Mouse (Mus musculus) adrenal gland, adult 2 months (tissue): Measurements from ENCODE around the gene Senp3. TPM values are rescaled to one million over a fixed set of nuclear protein-coding genes. Genes with fewer than 3 reads are reported as not detected.
"Not testable (repeated sequence)": the region's sequence is repeated elsewhere in the genome, so short reads cannot be mapped to it uniquely, and the experiment has no call there.

ENCODE experiments used
- DNase-seq: peaks from one replicate; pipeline ENCODE4 v3.0.0; 2021
- microRNA-seq, 2 experiments: library from miRNA; unstranded; fragments of <30 nt; microRNA quantifications; one replicate each; pipeline ENCODE4 v1.2.0; 2021
- polyA plus RNA-seq: library from polyadenylated mRNA; depleted of rRNA; stranded (reverse); fragments of >200 nt; gene quantifications from 2 replicates; pipeline ENCODE4 v1.2.3, GENCODE M21; 2012; rRNA removed
- total RNA-seq, 2 experiments: library from RNA; stranded (reverse); gene quantifications; 2 replicates each; pipeline ENCODE4 v1.2.3; 2021

Senp3 gene
- total and polyA plus RNA-seq, 3 experiments = 37.5 to 75.5 (median 65.5) TPM

DNA sequence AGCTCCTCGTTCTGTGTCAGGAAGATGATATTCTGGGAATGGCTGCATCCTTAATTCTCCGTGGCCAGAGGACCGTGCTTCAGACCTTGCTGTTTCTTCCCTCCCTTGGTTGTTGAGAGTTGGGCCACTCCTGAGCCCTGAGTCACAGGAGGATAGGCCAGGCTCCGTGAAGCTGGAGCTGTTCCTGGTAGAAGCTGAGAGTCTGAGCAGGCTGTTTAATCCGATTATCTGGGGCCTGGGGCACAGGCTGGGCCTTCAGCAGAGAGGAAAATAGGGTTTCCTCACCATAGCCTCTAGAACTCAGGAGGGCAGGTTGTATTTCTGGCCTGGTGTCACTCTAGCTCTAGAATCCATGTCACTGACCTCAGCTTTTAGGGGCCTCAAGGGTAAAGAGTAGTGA is 28.5 kb downstream of the Senp3 start:
- DNase-seq = no peak

GRCm38 (mm10) chr11:69645860-69646259 is 36.0 kb downstream of the Senp3 start:
- no peak for DNase-seq

DNA sequence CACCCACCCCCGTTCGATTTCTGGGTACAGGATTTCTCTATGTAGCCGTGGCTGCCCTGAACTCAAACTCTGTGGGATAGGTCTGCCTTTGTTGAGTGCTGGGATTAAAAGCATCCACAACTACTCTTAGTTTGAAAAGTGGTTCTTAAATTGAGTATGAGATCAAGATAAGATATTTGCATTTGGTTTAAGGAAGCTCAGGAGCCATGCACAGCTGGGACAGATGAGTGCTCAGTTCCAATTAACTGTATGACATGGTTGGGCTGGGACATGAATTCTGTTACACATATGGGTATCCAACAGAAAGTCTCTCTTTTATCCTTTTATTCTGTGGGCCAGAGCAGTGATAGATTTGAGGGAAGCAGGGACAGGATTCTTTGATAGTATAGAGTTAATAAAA is 46.4 kb downstream of the Senp3 start:
- DNase-seq = no peak

GRCm38 (mm10) chr11:69633128-69633866 is 48.6 kb downstream of the Senp3 start:
- DNase-seq = no peak

DNA sequence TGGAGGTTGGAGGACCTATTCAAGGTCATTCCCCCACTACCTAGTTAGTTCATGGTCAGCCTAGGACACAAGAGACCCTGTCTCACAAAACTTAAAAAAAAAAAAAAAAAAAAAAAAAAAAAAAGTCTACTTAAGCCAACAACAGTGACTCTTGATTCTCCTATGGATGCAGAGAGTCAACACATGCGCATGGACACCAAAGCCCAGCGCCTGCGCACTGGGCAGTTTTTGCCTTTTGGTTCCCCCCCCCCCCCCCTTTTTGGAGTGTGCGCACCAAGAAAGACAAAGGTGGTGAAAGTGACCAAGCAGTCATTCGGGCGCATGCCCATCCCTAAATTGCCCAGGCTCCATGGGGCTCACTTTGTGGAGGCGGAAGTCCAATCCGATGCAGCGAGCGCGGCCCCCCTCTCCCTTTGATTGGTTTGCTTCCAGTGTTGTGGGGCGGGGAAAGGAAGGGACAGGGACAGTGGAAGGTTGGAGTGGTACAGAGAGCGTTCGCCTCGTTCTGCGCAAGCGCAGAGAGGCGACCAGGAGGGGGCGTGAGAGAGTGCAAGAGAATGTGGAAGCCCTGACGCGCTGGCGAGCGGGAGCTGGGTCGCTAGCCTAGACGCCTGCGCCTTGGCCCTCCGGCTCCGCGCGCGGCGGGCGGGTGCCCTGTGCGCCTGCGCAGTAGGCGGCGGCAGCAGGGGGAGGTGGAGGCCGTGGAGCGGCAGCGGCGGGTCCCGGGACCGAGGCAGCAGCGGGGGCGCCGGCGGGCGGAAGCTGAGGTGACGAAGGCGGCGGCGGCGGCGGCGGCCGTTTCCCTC is 49.4 kb downstream of the Senp3 start, which contains the start of gene Fxr2:
Gene Fxr2, plus strand, starts transcription at position 707 of the 806 bp plus-strand sequence.
- peak; percentile 100 for DNase-seq

DNA sequence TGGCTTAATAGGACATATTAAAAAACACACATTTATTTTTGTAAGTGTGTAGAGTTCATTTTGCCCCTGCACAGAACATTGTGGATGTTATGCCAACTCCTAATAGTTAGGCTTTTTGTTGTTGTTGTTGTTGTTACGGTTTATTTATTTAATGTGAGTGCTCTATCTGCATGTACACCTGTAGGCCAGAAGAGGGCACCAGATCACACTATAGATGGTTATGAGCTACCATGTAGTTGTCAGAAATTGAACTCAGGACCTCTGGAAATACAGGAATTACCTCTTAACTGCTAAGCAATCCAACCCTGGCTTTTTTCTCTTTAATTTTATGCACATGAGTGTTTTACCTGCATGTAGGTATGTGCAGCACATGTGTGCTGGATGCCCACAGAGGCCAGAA is 52.1 kb downstream of the Senp3 start:
- no peak for DNase-seq

GRCm38 (mm10) chr11:69628286-69628685 is 53.6 kb downstream of the Senp3 start:
- DNase-seq = peak; percentile 79

GRCm38 (mm10) chr11:69624339-69624738 is 57.5 kb downstream of the Senp3 start:
- not testable (repeated sequence) for DNase-seq

Small RNAs within 50 kb of the gene (microRNA-seq; reads per million reads assigned to microRNA genes)
- 2.2 to 4.1 reads per million in 2 experiments for gene Mir1934
- gene Mir467f = 0 reads per million in 2 experiments

Other genes starting within 250 kb of the Senp3 start
Only the 30 nearest of the 35 such genes appear.
- gene Dnah2, start 133.0 kb downstream of the Senp3 start, total RNA-seq = under 1 TPM; 0.32 to 0.66 TPM
- gene Dnah2, start 133.0 kb downstream of the Senp3 start, polyA plus RNA-seq = 0.19 and 0.28 TPM in 2 replicates
- gene Efnb3, start 121.9 kb downstream of the Senp3 start, total RNA-seq = under 1 TPM; 0.52 to 0.69 TPM
- 0.77 and 1.3 TPM in 2 replicates for gene Efnb3, start 121.9 kb downstream of the Senp3 start, polyA plus RNA-seq
- gene Wrap53, start 101.8 kb downstream of the Senp3 start, total RNA-seq = 10 to 100 TPM in 1 of 2 experiments, 1 to 10 TPM in 1; 8.4 to 12.0 TPM
- gene Wrap53, start 101.8 kb downstream of the Senp3 start, polyA plus RNA-seq = 14.8 and 16.1 TPM in 2 replicates
- 10 to 100 TPM; 59.6 to 67.5 TPM for gene Trp53, start 101.7 kb downstream of the Senp3 start, total RNA-seq
- 78.9 and 85.0 TPM in 2 replicates for gene Trp53, start 101.7 kb downstream of the Senp3 start, polyA plus RNA-seq
- 10 to 100 TPM; 34.9 to 40.2 TPM for gene Atp1b2, start 76.1 kb downstream of the Senp3 start, total RNA-seq
- 28.3 and 31.5 TPM in 2 replicates for gene Atp1b2, start 76.1 kb downstream of the Senp3 start, polyA plus RNA-seq
- gene Shbg, start 64.2 kb downstream of the Senp3 start, total RNA-seq = not detected
- gene Shbg, start 64.2 kb downstream of the Senp3 start, polyA plus RNA-seq = not detected in 2 replicates
- 10 to 100 TPM in 1 of 2 experiments, 1 to 10 TPM in 1; 6.1 to 11.9 TPM for gene Sat2, start 60.1 kb downstream of the Senp3 start, total RNA-seq
- 2.1 and 3.2 TPM in 2 replicates for gene Sat2, start 60.1 kb downstream of the Senp3 start, polyA plus RNA-seq
- 100 to 1,000 TPM in 1 of 2 experiments, 10 to 100 TPM in 1; 69.6 to 105 TPM for gene Fxr2, start 49.1 kb downstream of the Senp3 start, total RNA-seq
- 69.8 and 81.6 TPM in 2 replicates for gene Fxr2, start 49.1 kb downstream of the Senp3 start, polyA plus RNA-seq
- not detected for gene Sox15, start 26.8 kb downstream of the Senp3 start, total RNA-seq
- 0.24 TPM in 1 of 2 replicates, not detected in the other for gene Sox15, start 26.8 kb downstream of the Senp3 start, polyA plus RNA-seq
- 100 to 1,000 TPM; 109 to 127 TPM for gene Mpdu1, start 19.4 kb downstream of the Senp3 start, total RNA-seq
- gene Mpdu1, start 19.4 kb downstream of the Senp3 start, polyA plus RNA-seq = 179 and 196 TPM in 2 replicates
- 10 to 100 TPM; 16.8 to 53.0 TPM for gene Cd68, start 15.9 kb downstream of the Senp3 start, total RNA-seq
- 24.5 and 36.9 TPM in 2 replicates for gene Cd68, start 15.9 kb downstream of the Senp3 start, polyA plus RNA-seq
- gene Eif4a1, start 9.7 kb downstream of the Senp3 start, total RNA-seq = 100 to 1,000 TPM; 509 to 543 TPM
- 85.0 and 144 TPM in 2 replicates for gene Eif4a1, start 9.7 kb downstream of the Senp3 start, polyA plus RNA-seq
- 1 to 10 TPM; 1.6 to 2.4 TPM for gene Tnfsf13, start 3.7 kb upstream of the Senp3 start, total RNA-seq
- 2.2 and 2.4 TPM in 2 replicates for gene Tnfsf13, start 3.7 kb upstream of the Senp3 start, polyA plus RNA-seq
- 10 to 100 TPM; 19.8 to 37.1 TPM for gene Tnfsf12, start 13.8 kb upstream of the Senp3 start, total RNA-seq
- gene Tnfsf12, start 13.8 kb upstream of the Senp3 start, polyA plus RNA-seq = 44.7 and 57.4 TPM in 2 replicates
- 1 to 10 TPM; 3.1 to 7.0 TPM for gene Tnfsfm13, start 14.0 kb upstream of the Senp3 start, total RNA-seq
- gene Tnfsfm13, start 14.0 kb upstream of the Senp3 start, polyA plus RNA-seq = 12.7 and 18.9 TPM in 2 replicates
- gene Polr2a, start 76.6 kb upstream of the Senp3 start, total RNA-seq = 10 to 100 TPM; 71.4 to 77.9 TPM
- gene Polr2a, start 76.6 kb upstream of the Senp3 start, polyA plus RNA-seq = 20.6 and 38.3 TPM in 2 replicates
- gene Slc35g3, start 79.9 kb upstream of the Senp3 start, total RNA-seq = not detected
- not detected in 2 replicates for gene Slc35g3, start 79.9 kb upstream of the Senp3 start, polyA plus RNA-seq
- gene Zbtb4, start 83.8 kb upstream of the Senp3 start, total RNA-seq = 10 to 100 TPM; 47.3 to 74.8 TPM
- 66.0 and 73.6 TPM in 2 replicates for gene Zbtb4, start 83.8 kb upstream of the Senp3 start, polyA plus RNA-seq
- 1 to 10 TPM; 1.7 to 3.1 TPM for gene Chrnb1, start 113.9 kb upstream of the Senp3 start, total RNA-seq
- 2.7 and 3.0 TPM in 2 replicates for gene Chrnb1, start 113.9 kb upstream of the Senp3 start, polyA plus RNA-seq
- 10 to 100 TPM in 1 of 2 experiments, 1 to 10 TPM in 1; 4.6 to 12.8 TPM for gene Fgf11, start 119.8 kb upstream of the Senp3 start, total RNA-seq
- gene Fgf11, start 119.8 kb upstream of the Senp3 start, polyA plus RNA-seq = 6.0 and 13.4 TPM in 2 replicates
- gene Tmem102, start 123.5 kb upstream of the Senp3 start, total RNA-seq = 1 to 10 TPM in 1 of 2 experiments, under 1 TPM in 1; 0.23 to 1.1 TPM
- gene Tmem102, start 123.5 kb upstream of the Senp3 start, polyA plus RNA-seq = 0.81 and 0.94 TPM in 2 replicates
- gene Gm39566, start 133.2 kb upstream of the Senp3 start, total RNA-seq = not detected
- not detected in 2 replicates for gene Gm39566, start 133.2 kb upstream of the Senp3 start, polyA plus RNA-seq
- gene Spem2, start 136.4 kb upstream of the Senp3 start, total RNA-seq = not detected
- gene Spem2, start 136.4 kb upstream of the Senp3 start, polyA plus RNA-seq = 0.09 TPM in 1 of 2 replicates, not detected in the other
- gene Spem1, start 140.1 kb upstream of the Senp3 start, total RNA-seq = not detected
- not detected in 2 replicates for gene Spem1, start 140.1 kb upstream of the Senp3 start, polyA plus RNA-seq
- 10 to 100 TPM; 14.6 to 21.8 TPM for gene Nlgn2, start 155.7 kb upstream of the Senp3 start, total RNA-seq
- 55.0 and 58.6 TPM in 2 replicates for gene Nlgn2, start 155.7 kb upstream of the Senp3 start, polyA plus RNA-seq
- 100 to 1,000 TPM; 139 to 173 TPM for gene Tmem256, start 156.4 kb upstream of the Senp3 start, total RNA-seq
- 116 and 160 TPM in 2 replicates for gene Tmem256, start 156.4 kb upstream of the Senp3 start, polyA plus RNA-seq
- 10 to 100 TPM; 50.8 to 53.5 TPM for gene Plscr3, start 164.3 kb upstream of the Senp3 start, total RNA-seq
- gene Plscr3, start 164.3 kb upstream of the Senp3 start, polyA plus RNA-seq = 224 and 230 TPM in 2 replicates
- under 1 TPM in 1 of 2 experiments, not detected in 1; 0.38 TPM for gene Tnk1, start 176.6 kb upstream of the Senp3 start, total RNA-seq
- gene Tnk1, start 176.6 kb upstream of the Senp3 start, polyA plus RNA-seq = 0.17 and 0.91 TPM in 2 replicates
- not detected for gene Tmem95, start 195.9 kb upstream of the Senp3 start, total RNA-seq
- gene Tmem95, start 195.9 kb upstream of the Senp3 start, polyA plus RNA-seq = not detected in 2 replicates
- 1 to 10 TPM; 3.2 to 5.7 TPM for gene Kctd11, start 199.3 kb upstream of the Senp3 start, total RNA-seq
- 4.1 and 4.9 TPM in 2 replicates for gene Kctd11, start 199.3 kb upstream of the Senp3 start, polyA plus RNA-seq